Mouse (Mus musculus) adrenal gland, postnatal 25 days (tissue): ENCODE measurements around the gene Cadps. TPM values are rescaled to one million over a fixed set of nuclear protein-coding genes. Genes with fewer than 3 reads are reported as not detected.

Experiments used
- DNase-seq: peaks from one replicate; pipeline ENCODE4 v3.0.0; 2021; ENCODE audit warnings: mixed read lengths
- total RNA-seq: library from RNA; stranded (reverse); gene quantifications from 2 replicates; pipeline ENCODE4 v1.2.3, GENCODE M21; 2021

Cadps gene
- total RNA-seq, 1 experiment from 2014 or later, result 9.7 TPM

GRCm38 (mm10) chr14:12507018-12507417, 315.9 kb downstream of the Cadps start:
- no peak for DNase-seq

- DNase-seq, result no peak
Measured at GRCm38 (mm10) chr14:12504191-12504947, 318.5 kb downstream of the Cadps start.

GRCm38 (mm10) chr14:12462206-12462605, 360.7 kb downstream of the Cadps start:
- DNase-seq, result peak; percentile 7

GRCm38 (mm10) chr14:12459700-12460099, 363.2 kb downstream of the Cadps start:
- DNase-seq, result no peak

GRCm38 (mm10) chr14:12455064-12455591, 367.8 kb downstream of the Cadps start:
- no peak for DNase-seq

GRCm38 (mm10) chr14:12450807-12451206, 372.1 kb downstream of the Cadps start:
- DNase-seq, result no peak

GRCm38 (mm10) chr14:12448883-12449282, 374.0 kb downstream of the Cadps start:
- DNase-seq, result no peak

- no peak for DNase-seq
Measured at GRCm38 (mm10) chr14:12441019-12441418, 381.9 kb downstream of the Cadps start.

- DNase-seq, result no peak
Measured at GRCm38 (mm10) chr14:12437976-12438375, 384.9 kb downstream of the Cadps start.

- DNase-seq, result no peak
Measured at GRCm38 (mm10) chr14:12437422-12437821, 385.5 kb downstream of the Cadps start.

GRCm38 (mm10) chr14:12436903-12437368, 385.9 kb downstream of the Cadps start:
- no peak for DNase-seq

GRCm38 (mm10) chr14:12428021-12428654, 394.7 kb downstream of the Cadps start:
- DNase-seq, result no peak

GRCm38 (mm10) chr14:12425311-12425710, 397.6 kb downstream of the Cadps start:
- no peak for DNase-seq

GRCm38 (mm10) chr14:12410276-12410675, 412.6 kb downstream of the Cadps start:
- no peak for DNase-seq

- no peak for DNase-seq
Measured at GRCm38 (mm10) chr14:12409811-12410210, 413.1 kb downstream of the Cadps start.

- peak; percentile 16 for DNase-seq
Measured at GRCm38 (mm10) chr14:12406588-12406987, 416.3 kb downstream of the Cadps start.

- no peak for DNase-seq
Measured at GRCm38 (mm10) chr14:12405201-12405600, 417.7 kb downstream of the Cadps start.

GRCm38 (mm10) chr14:12404724-12405123, 418.2 kb downstream of the Cadps start:
- no peak for DNase-seq

- no peak for DNase-seq
Measured at GRCm38 (mm10) chr14:12404052-12404451, 418.8 kb downstream of the Cadps start.

- no peak for DNase-seq
Measured at GRCm38 (mm10) chr14:12400116-12400515, 422.8 kb downstream of the Cadps start.

- no peak for DNase-seq
Measured at GRCm38 (mm10) chr14:12397561-12397960, 425.3 kb downstream of the Cadps start.

GRCm38 (mm10) chr14:12394318-12394717, 428.6 kb downstream of the Cadps start:
- DNase-seq, result no peak

- no peak for DNase-seq
Measured at GRCm38 (mm10) chr14:12393271-12393861, 429.5 kb downstream of the Cadps start.
